Mouse (Mus musculus): ENCODE results near the gene 2610001J05Rik.
"Not testable (repeated sequence)": the region's sequence is repeated elsewhere in the genome, so short reads cannot be mapped to it uniquely, and the experiment has no call there.

2610001J05Rik gene

DNA sequence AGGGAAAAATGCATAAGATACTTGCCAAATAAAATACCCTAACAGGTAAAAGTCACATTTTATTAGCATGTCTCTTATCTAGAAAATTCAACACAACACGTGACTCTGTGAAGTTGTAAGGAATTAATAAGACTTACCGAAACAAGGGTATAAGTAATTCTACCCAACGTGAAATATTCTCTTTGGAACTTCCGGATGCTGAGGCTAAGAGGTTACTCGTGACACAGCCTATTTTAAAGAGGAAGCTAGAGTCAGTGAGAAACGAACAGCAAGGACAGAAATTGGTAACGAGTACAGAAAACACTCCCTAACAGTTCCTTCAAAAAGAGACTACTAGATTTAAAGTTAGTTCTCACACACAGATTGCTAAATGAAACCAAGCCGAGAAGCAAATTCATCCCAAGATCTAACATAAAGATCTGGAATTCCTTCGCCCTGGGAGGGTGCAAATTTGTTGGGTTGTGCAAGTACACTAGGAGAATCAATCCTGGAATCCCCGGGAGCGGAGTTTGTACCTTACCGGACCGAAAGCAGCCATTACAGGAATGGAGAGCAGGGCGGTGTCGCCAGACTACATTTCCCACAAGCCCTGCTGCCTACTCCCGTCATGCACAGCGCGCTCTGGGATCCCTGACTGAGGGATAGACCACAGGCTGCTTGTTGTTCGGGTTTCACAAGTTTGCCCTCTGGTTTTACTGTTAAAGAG is at the start of gene 2610001J05Rik:
TSS of gene 2610001J05Rik (minus strand) at position 600 of the 706 bp plus-strand sequence.
- peak; percentile 81 to 83 for DNase-seq (ENCODE audit: low spot score in 2 of 2)

GRCm38 (mm10) chr6:13909762-13910537 is 38.6 kb upstream of the 2610001J05Rik start:
- DNase-seq (ENCODE audit: low spot score in 2 of 2) = no peak

DNA sequence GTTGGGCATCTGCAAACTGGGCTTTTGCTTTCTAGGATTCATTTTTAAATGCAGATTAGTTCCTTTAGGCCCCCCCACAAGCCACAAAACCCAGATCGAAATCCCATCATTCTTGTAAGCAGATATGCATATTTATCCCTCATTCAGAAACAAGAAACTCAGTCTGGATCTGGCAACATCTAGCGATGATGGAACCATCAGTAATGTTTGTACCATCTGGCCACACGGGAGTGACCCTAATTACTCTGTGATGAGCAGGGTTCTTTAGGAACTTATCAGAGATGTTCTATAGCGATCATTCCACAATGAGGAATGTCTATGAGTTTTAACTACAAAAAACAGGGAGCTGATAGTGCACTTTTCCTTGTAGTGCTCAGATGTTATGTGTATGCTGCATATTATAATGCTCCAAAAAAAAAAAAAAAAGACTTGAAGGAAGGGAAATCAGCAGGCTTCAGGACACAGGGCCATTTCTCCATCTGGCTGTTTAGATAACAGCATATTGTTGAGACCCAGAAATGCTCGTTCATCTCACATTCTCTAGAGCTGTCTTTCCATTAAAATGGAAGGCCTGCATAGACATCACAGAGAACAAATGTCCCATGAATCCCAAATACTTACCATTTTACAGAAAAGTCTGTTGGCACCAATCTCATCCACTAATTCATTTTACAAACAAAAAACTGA is 31.8 kb upstream of the 2610001J05Rik start:
- DNase-seq (ENCODE audit: low spot score in 2 of 2) = no peak

DNA sequence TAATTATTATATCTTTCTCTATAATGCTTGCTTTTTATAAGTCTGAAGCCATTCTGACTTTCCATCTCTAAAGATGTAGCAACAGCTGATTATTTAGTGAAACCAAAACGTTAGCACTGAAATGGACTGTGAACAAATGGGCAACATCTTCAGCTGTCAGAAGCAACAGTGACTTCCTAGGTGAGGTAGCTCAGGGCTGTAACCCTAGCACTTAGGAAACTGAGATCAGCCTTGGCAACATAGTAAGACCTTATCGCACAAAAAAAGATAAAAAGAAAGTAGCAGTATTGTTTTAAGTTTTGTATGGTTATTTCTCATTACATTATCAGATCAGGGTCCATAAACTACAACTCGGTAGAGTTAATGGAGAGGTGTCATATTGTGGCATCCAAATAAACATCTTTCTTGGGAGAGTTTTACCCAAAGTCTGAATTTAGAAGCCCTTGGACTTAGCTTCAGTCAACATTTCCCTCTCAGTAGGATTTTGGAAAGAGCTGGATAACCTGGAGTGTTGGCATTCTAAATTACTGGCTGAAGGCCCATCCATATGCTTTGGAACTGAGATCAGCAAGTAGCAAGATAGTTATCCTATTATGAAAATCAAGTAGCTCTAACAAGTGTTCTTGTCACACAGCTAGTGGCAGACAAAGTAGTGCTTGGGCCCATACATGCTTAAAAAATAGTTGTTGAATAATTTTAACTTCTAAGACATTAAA is 13.7 kb upstream of the 2610001J05Rik start:
- DNase-seq (ENCODE audit: low spot score in 2 of 2) = no peak

DNA sequence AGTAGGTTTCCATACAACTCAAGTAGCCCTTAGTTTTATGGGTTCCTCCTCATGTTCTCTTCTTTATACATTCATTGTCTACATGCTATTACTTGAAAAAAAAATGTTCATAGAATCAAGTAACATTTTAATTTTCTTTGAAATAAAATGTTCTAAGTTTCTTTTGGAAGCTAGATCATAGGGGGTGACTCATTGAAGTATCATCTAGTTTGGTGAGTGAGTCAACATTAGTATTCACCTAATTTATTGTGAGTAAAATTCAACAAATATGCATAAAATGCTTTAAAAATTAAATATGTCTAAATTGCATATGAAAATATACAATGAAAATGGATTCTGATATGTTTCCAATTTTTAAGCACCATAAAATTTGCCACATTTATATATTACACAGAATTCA is 11.6 kb upstream of the 2610001J05Rik start:
- no peak for DNase-seq (ENCODE audit: low spot score in 2 of 2)

DNA sequence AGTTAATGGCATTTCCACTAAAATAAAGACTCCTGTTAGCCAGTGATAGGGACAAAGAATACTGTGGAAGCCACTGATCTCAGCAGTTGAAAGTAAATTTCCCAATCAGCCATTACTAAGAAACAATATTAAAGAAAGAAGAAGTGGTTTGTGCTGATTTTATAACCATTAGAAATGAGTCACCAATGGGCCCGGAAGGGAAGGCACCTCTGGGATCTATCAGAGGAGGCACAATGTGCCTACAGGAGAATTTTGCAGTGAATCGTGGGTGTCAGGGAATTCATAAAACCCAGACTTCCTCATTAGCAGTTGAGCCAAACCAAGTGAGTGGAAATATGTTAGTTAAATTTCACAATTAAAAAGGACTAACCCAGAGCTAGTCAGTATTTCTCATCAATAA is 2.6 kb upstream of the 2610001J05Rik start:
- no peak for DNase-seq (ENCODE audit: low spot score in 2 of 2)

DNA sequence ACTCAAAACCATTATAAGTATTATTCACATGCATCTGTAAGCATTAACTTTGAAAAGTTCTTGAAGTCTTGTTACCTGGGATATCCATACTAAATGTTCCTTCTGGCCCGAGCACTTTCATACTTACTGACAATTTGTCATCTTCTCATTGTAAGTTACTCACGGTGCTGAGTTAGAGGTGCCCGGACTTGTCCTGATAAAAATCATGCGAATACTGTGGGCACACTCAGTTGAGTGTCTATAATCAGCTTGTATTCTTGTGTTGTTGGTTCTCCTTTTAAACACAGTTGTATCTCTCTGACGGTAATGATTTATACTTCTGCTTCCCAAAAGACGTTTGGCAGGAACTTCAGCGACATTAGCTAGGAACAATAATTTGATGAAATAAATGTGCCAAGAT is 758 bp upstream of the 2610001J05Rik start:
- DNase-seq (ENCODE audit: low spot score in 2 of 2) = no peak

GRCm38 (mm10) chr6:13871625-13871958 is 274 bp upstream of the 2610001J05Rik start:
- no peak for DNase-seq (ENCODE audit: low spot score in 2 of 2)

DNA sequence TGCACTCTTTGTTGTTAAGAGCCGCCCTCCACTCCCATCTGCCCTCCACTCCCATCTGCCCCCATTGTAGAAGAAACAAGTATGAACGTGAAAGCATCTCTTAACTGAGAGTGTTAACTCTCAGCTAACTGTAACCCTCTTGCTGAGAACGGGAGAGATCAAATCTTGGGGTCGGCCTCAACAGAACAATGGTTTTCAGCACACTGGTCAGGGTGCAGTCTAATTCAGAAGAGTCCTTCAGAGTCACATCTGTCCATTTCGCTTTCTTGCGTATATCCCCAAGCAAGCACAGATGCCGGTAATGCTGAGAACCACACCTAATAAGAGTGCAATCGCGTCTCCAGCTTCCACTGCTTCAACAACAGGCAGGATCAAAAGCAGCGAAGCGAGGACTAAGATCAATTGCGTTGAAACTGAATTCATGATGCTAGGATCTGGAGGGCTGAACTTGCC is 1.0 kb downstream of the 2610001J05Rik start:
- no peak for DNase-seq (ENCODE audit: low spot score in 2 of 2)

- no peak for DNase-seq (ENCODE audit: low spot score in 2 of 2)
Measured at GRCm38 (mm10) chr6:13860596-13860995, 10.7 kb downstream of the 2610001J05Rik start.

DNA sequence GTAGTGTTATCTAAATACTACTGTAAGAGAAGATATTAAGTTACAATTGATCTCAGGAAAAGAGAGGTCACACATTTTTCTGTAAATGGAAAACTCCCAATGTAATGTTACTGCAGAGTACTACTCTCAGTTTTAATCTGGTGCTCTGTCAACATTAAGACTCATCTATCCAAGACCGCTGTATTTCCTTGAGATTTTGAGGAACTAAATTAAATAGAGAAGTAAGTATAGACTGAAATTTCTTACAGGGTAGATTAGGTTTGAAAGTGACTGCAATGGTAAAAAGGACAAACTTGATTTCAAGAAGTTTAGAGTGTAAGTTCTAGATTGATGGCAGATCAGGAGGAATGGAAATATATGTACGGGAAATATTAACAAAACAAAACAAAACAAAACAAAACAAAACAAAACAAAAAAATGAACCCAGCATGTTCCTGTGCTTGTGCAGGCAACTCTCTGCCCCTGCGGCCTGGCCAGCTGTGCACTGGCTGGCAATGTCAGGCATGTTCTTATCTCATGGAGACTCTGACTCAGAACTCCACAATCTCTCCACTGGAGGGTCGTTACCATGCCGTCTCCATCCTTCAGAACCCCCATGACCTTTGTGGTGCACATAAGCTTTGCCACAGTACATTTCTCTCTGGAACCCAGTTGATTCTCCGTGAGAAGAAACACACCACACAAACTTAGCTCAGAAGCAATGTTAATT is 11.3 kb downstream of the 2610001J05Rik start:
- no peak for DNase-seq (ENCODE audit: low spot score in 2 of 2)

GRCm38 (mm10) chr6:13854230-13854629 is 17.1 kb downstream of the 2610001J05Rik start:
- DNase-seq (ENCODE audit: low spot score in 2 of 2) = no peak

- no peak for DNase-seq (ENCODE audit: low spot score in 2 of 2)
Measured at GRCm38 (mm10) chr6:13853244-13853643, 18.1 kb downstream of the 2610001J05Rik start.

GRCm38 (mm10) chr6:13846031-13846430 is 25.3 kb downstream of the 2610001J05Rik start:
- not testable (repeated sequence) for DNase-seq (ENCODE audit: low spot score in 2 of 2)

DNA sequence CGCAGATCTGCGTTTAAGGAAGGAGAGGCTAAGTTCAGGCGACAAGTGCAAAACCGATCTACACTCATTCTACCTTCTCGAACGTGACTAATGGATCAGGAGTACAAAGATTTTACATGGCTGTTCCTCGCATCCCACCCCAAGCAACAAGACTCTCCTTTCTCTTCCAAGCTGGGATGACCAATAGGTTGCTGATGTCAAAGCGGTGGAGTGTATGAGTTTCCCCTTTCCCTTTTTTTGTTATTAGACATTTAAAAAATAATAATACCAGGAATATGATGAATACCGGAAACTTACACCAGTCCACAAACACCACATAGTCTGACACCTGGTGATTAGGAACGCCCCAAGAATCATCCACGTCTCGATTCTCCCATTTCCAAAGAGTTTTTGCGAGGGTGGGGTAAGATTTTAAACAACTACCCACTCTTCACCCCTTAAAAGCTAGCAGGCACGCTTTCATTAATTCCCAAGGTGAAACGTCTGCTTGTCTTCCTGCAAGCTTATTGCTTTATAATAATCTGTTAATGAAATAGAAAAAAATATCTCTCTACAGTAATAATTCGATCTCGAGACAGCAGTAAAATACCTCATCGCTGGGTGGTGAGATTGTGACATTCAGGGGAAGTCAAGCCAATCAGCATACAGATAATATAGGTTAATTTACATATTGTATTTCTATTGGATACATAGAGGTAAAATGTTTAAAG is 31.8 kb downstream of the 2610001J05Rik start, which contains the start of gene Gpr85:
TSS of gene Gpr85 (minus strand) at position 598 of the 710 bp plus-strand sequence.
- DNase-seq (ENCODE audit: low spot score in 2 of 2) = no peak

DNA sequence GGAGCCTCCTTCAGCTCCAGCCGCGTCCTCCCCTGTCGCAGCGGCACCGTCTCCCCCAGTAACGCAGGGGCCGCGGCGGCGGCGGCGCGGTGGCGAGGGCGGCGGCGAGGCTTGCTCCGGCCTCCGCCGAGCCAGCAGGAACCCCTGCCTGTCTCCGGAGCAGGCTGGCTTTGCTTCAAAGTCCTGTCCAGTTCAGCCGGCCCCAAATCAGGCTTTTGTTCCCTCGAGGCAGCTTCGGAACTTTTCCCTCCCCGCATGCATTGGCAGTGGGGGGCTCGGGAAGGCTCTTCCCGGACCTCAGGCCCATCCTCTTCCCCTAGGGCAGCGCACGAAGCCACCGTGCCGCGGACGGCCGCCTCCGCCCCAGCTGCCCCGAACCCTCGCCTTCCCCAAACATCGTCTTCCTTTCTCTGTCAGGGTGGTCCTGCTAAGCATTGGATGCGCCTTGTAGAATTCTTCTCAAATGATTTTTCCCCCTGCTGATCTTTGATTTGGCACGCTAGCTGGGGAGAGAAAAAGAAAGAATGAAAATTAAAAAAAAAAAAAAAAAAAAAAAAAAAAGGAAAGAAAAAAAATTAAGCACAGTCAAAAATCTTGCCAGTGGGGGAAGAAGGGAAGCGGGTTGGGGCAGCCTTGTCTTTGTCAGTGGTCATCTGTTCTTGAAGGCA is 32.5 kb downstream of the 2610001J05Rik start:
- peak; percentile 5 to 25 for DNase-seq (ENCODE audit: low spot score in 2 of 2)

DNA sequence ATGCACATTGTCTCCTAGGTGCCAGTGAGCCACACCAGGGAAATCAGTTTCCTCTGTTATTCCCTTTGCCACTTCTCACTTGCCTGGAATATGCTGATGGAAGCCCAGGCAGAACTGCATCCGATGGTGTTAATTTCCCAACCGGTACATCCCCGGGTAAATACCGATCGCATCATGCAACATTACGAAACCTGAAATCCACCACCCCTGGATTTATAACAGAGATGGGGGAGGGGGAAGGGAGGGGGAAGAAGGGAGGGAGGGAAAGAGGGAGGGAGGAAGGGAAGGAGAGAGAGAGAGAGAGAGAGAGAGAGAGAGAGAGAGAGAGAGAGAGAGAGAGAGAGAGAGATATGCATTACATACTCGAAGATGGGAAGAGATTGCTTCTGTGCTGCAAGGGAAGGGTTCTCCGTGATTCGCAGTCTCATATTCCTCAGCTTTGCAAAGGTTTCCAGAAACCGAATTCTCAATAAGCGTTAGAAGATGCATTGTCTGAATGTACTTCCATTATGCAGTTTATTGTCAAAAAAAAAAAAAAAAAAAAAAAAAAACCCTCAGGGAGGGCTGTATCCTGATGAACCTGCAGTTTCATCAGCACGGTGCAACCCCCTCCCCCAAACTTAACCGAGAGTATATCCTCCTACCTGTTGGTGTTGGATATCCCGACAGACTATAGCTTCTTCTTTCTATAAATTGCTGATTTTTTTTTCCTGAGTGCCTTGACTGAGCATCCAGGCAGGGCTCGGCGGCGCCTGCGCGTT is 33.2 kb downstream of the 2610001J05Rik start:
- no peak for DNase-seq (ENCODE audit: low spot score in 2 of 2)

- DNase-seq (ENCODE audit: low spot score in 2 of 2) = no peak
Measured at GRCm38 (mm10) chr6:13836967-13837570, 34.2 kb downstream of the 2610001J05Rik start.

All from natural killer cell, adult 2 months (primary cell).